Mouse (Mus musculus): ENCODE measurements around the gene Skor1.

DNA sequence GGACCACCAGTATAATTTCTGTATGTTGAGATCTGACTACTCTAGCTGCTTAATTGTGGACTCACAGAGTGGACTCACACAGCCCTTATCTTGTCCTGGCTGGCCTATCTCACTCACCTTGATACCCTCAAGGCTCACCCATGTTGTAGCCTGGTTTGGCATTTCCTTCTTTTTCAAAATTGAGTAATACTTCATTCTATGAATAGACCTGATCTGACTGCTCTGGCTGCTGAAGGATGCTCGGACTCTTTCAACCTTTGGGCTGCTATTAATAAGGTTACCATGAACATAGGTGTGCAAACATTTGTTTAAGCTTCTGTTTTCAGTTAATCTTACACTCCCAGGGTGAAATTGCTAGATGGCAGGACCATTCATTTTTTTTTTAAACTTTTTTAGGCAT, 51.6 kb downstream of the Skor1 start:
- TF ChIP-seq CTCF (IDR thresholded peaks at IDR 0.05; ENCODE audit: borderline replicate concordance, control insufficient read depth, extremely low read depth, insufficient read depth, low read length, poor library complexity) (no peak), POLR2A (IDR thresholded peaks at IDR 0.05; ENCODE audit: control insufficient read depth, extremely low read depth, insufficient read depth, low read length, poor library complexity) (no peak)
